Mouse (Mus musculus): ENCODE results near the gene Mta3. TPM values are rescaled to one million over a fixed set of nuclear protein-coding genes. Genes with fewer than 3 reads are reported as not detected.

Mta3 gene
- polyA plus RNA-seq (2012; rRNA removed) = 13.7 and 40.1 TPM in 2 replicates

DNA sequence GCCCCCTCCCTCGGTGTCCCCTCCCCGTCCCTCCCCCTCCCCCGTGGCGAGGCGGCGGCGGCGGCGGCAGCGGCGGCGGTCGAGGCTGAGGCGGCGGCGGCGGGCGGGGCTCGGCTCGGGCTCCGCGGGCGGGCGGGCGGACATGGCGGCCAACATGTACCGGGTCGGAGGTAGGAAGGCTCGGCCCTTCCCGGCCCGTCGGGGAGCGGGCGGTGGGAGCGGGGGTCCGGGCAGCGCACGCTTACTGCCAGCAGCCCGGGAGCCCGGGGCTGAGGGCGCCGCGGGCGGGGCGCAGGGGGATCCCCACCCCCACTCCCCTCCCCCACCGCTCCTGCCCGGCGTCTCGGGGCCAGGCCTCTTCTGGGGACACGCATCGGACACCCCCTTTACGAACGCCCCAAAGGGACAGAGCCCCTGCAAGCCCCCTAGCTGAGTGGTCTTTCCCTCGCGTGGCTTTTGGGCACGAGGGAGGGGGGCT is at the start of gene Mta3:
Gene Mta3, plus strand, starts transcription at position 48 of the 478 bp plus-strand sequence.
- Histone ChIP-seq H3K4me1 (ENCODE audit: control insufficient read depth, insufficient read depth, insufficient read length, low read length) (peaks cover 15% of the 10 kb centered on the region), H3K27ac (ENCODE audit: insufficient read depth, low read depth, low read length) (peak within 1 kb of the TSS; percentile 97), H3K4me3 (ENCODE audit: low read depth, low read length) (peak within 1 kb of the TSS; percentile 86), H3K27me3 (ENCODE audit: control insufficient read depth, insufficient read depth, low read length) (no peaks in the 10 kb centered on the region), H3K36me3 (ENCODE audit: control insufficient read depth, insufficient read depth, low read length) (peaks cover 3% of the 10 kb centered on the region)
- TF ChIP-seq CTCF (IDR thresholded peaks at IDR 0.05; ENCODE audit: extremely low read depth, insufficient read length, insufficient replicate concordance, low read depth, low read length) = no peak
- no peak for TF ChIP-seq POLR2A (IDR thresholded peaks at IDR 0.05; ENCODE audit: low read depth, low read length)
- WGBS = under 1% methylated on average over 38 of the region's 56 CpGs

- H3K36me3 ChIP-seq (ENCODE audit: control insufficient read depth, insufficient read depth, low read length) = no peaks in the 10 kb centered on the region
- no peak overlapping the region for H3K4me3 ChIP-seq (ENCODE audit: low read depth, low read length)
- 90% methylated on average over 9 of the region's 9 CpGs for WGBS
- peaks cover 5% of the 10 kb centered on the region; the same call in 1 of the 2 replicates for H3K4me1 ChIP-seq (ENCODE audit: control insufficient read depth, insufficient read depth, insufficient read length, low read length)
- no peak overlapping the region for H3K27ac ChIP-seq (ENCODE audit: insufficient read depth, low read depth, low read length)
- TF ChIP-seq POLR2A (IDR thresholded peaks at IDR 0.05; ENCODE audit: low read depth, low read length) (no peak), CTCF (IDR thresholded peaks at IDR 0.05; ENCODE audit: extremely low read depth, insufficient read length, insufficient replicate concordance, low read depth, low read length) (no peak)
- no peaks in the 10 kb centered on the region for H3K27me3 ChIP-seq (ENCODE audit: control insufficient read depth, insufficient read depth, low read length)
Measured at GRCm38 (mm10) chr17:83657375-83657774, 48.6 kb upstream of the Mta3 start.

GRCm38 (mm10) chr17:83658943-83659342 is 47.0 kb upstream of the Mta3 start:
- peaks cover 3% of the 10 kb centered on the region; the same call in 1 of the 2 replicates for H3K4me1 ChIP-seq (ENCODE audit: control insufficient read depth, insufficient read depth, insufficient read length, low read length)
- no peak for TF ChIP-seq CTCF (IDR thresholded peaks at IDR 0.05; ENCODE audit: extremely low read depth, insufficient read length, insufficient replicate concordance, low read depth, low read length)
- no peak overlapping the region for H3K27ac ChIP-seq (ENCODE audit: insufficient read depth, low read depth, low read length)
- 18% methylated on average over 1 of the region's 1 CpGs for WGBS
- H3K4me3 ChIP-seq (ENCODE audit: low read depth, low read length) = no peak overlapping the region
- H3K27me3 ChIP-seq (ENCODE audit: control insufficient read depth, insufficient read depth, low read length) = no peaks in the 10 kb centered on the region
- H3K36me3 ChIP-seq (ENCODE audit: control insufficient read depth, insufficient read depth, low read length) = no peaks in the 10 kb centered on the region

GRCm38 (mm10) chr17:83664761-83665160 is 41.2 kb upstream of the Mta3 start:
- no peaks in the 10 kb centered on the region for H3K27me3 ChIP-seq (ENCODE audit: control insufficient read depth, insufficient read depth, low read length)
- no peak overlapping the region for H3K4me3 ChIP-seq (ENCODE audit: low read depth, low read length)
- H3K27ac ChIP-seq (ENCODE audit: insufficient read depth, low read depth, low read length) = no peak overlapping the region
- no peak for TF ChIP-seq CTCF (IDR thresholded peaks at IDR 0.05; ENCODE audit: extremely low read depth, insufficient read length, insufficient replicate concordance, low read depth, low read length)
- no peak for TF ChIP-seq POLR2A (IDR thresholded peaks at IDR 0.05; ENCODE audit: low read depth, low read length)
- no peaks in the 10 kb centered on the region for H3K36me3 ChIP-seq (ENCODE audit: control insufficient read depth, insufficient read depth, low read length)
- peaks cover 4% of the 10 kb centered on the region for H3K4me1 ChIP-seq (ENCODE audit: control insufficient read depth, insufficient read depth, insufficient read length, low read length)
- 77% methylated on average over 8 of the region's 8 CpGs for WGBS

- no peak for TF ChIP-seq CTCF (IDR thresholded peaks at IDR 0.05; ENCODE audit: extremely low read depth, insufficient read length, insufficient replicate concordance, low read depth, low read length)
- no peak for TF ChIP-seq POLR2A (IDR thresholded peaks at IDR 0.05; ENCODE audit: low read depth, low read length)
- H3K27me3 ChIP-seq (ENCODE audit: control insufficient read depth, insufficient read depth, low read length) = no peaks in the 10 kb centered on the region
- H3K4me1 ChIP-seq (ENCODE audit: control insufficient read depth, insufficient read depth, insufficient read length, low read length) = peaks cover 5% of the 10 kb centered on the region
- no peak overlapping the region for H3K4me3 ChIP-seq (ENCODE audit: low read depth, low read length)
- no peak overlapping the region for H3K27ac ChIP-seq (ENCODE audit: insufficient read depth, low read depth, low read length)
- 71% methylated on average over 13 of the region's 13 CpGs for WGBS
- no peaks in the 10 kb centered on the region for H3K36me3 ChIP-seq (ENCODE audit: control insufficient read depth, insufficient read depth, low read length)
Measured at GRCm38 (mm10) chr17:83666597-83667287, 39.2 kb upstream of the Mta3 start.

DNA sequence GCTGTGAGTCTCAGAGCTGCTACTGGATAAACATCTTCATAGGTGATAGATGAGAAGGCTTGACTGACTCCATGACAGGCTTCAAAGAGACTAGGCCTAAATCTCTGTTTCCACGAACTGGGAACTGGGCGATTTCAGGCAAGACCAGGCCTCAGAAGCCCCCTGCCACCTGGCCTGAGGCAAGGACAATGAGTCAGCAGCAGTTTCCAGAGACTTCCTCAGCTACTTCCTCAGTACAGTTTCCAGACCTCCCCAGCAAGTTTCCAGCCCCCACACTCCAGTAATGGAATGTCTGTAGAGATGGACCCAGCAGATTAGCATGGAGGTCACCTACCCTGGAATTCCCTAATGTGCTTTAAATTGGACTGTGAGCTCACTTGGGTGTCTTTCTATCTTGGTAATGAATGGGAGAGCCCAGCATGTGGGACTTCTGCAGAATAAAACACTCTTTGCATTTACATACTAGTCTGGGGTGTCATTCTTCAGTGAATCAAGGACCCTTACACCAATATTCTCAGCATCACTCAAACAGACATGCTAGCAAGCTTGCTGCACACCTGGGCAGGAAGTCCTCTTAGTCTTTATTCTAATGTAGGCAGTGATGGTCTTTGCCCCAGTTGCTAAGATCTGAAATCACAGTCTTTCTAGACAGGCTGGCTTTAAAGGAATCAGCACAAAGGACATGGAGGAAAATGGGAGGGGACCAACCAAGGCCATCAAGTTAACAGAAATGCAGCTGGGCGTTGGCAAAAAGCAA is 37.9 kb upstream of the Mta3 start:
- Histone ChIP-seq H3K36me3 (ENCODE audit: control insufficient read depth, insufficient read depth, low read length) (no peaks in the 10 kb centered on the region), H3K27ac (ENCODE audit: insufficient read depth, low read depth, low read length) (no peak overlapping the region), H3K4me3 (ENCODE audit: low read depth, low read length) (no peak overlapping the region), H3K27me3 (ENCODE audit: control insufficient read depth, insufficient read depth, low read length) (no peaks in the 10 kb centered on the region), H3K4me1 (ENCODE audit: control insufficient read depth, insufficient read depth, insufficient read length, low read length) (peaks cover 5% of the 10 kb centered on the region)
- WGBS = 87% methylated on average over 3 of the region's 3 CpGs
- TF ChIP-seq POLR2A (IDR thresholded peaks at IDR 0.05; ENCODE audit: low read depth, low read length) = no peak
- TF ChIP-seq CTCF (IDR thresholded peaks at IDR 0.05; ENCODE audit: extremely low read depth, insufficient read length, insufficient replicate concordance, low read depth, low read length) = no peak

- H3K4me1 ChIP-seq (ENCODE audit: control insufficient read depth, insufficient read depth, insufficient read length, low read length) = peaks cover 5% of the 10 kb centered on the region
- WGBS = 31% methylated on average over 4 of the region's 4 CpGs
- H3K27ac ChIP-seq (ENCODE audit: insufficient read depth, low read depth, low read length) = peak overlapping the region; percentile 33
- no peak for TF ChIP-seq CTCF (IDR thresholded peaks at IDR 0.05; ENCODE audit: extremely low read depth, insufficient read length, insufficient replicate concordance, low read depth, low read length)
- no peak for TF ChIP-seq POLR2A (IDR thresholded peaks at IDR 0.05; ENCODE audit: low read depth, low read length)
- no peaks in the 10 kb centered on the region for H3K36me3 ChIP-seq (ENCODE audit: control insufficient read depth, insufficient read depth, low read length)
- H3K27me3 ChIP-seq (ENCODE audit: control insufficient read depth, insufficient read depth, low read length) = no peaks in the 10 kb centered on the region
- no peak overlapping the region for H3K4me3 ChIP-seq (ENCODE audit: low read depth, low read length)
Measured at GRCm38 (mm10) chr17:83672685-83673084, 33.3 kb upstream of the Mta3 start.
